Mouse (Mus musculus): ENCODE data around the gene Spo11.

- TF ChIP-seq EP300 (IDR thresholded peaks at IDR 0.05; ENCODE audit: insufficient read depth, low read depth, low read length) (no peak), POLR2A (IDR thresholded peaks at IDR 0.05; ENCODE audit: insufficient read depth, low read length) (no peak)
Measured at GRCm38 (mm10) chr2:172976661-172977238, 750 bp upstream of the Spo11 start.

Measured in ES-Bruce4 (cell line).